Mouse (Mus musculus): Measurements from ENCODE around the gene Lrrc4. TPM values are rescaled to one million over a fixed set of nuclear protein-coding genes. Genes with fewer than 3 reads are reported as not detected.
A peak's percentile ranks its signal among the peaks of the same experiment; 100 is the strongest.

Gene Lrrc4
- polyA plus RNA-seq, 1 experiment from 2014 or later = 6.7 TPM

DNA sequence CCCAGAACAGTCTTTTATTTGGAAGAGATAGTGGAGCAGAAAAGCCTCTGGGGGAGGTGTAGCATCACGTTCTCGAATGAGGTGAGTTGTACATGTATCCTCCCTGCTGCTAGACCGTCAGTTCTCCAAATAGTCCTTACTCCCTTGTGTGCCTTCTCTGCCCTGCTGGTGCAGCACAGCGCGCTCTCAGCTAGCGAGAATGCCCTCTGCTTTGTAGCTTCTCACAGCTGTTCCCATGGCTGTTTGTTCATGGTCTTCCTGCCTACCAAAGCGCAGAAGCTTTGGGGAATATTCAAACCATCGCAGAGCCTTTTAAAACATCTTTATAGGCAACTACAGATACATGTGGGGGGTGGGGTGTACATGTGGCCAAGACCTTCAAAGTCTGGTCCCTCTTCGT is 17.3 kb upstream of the Lrrc4 start:
- H3K9me3 ChIP-seq (replicated peaks; ENCODE audit: control insufficient read depth, low read length, poor library complexity, severe bottlenecking) = no peaks in the 10 kb centered on the region
- no peaks in the 10 kb centered on the region for H3K36me3 ChIP-seq (ENCODE audit: control insufficient read depth, insufficient read depth, low read length)
- no peak overlapping the region for H3K4me3 ChIP-seq (ENCODE audit: low read depth, low read length)
- H3K27me3 ChIP-seq (ENCODE audit: control insufficient read depth, insufficient read depth, low read depth, low read length) = no peaks in the 10 kb centered on the region
- WGBS = 49% methylated on average over 9 of the region's 9 CpGs
- peaks cover 29% of the 10 kb centered on the region for H3K4me1 ChIP-seq (ENCODE audit: control insufficient read depth, insufficient read depth, low read length)
- ATAC-seq = no peak
- no peak overlapping the region for H3K4me2 ChIP-seq (ENCODE audit: low read length)
- H3K9ac ChIP-seq (ENCODE audit: low read depth, low read length) = no peak overlapping the region
- no peak overlapping the region; the same call in 1 of the 2 replicates for H3K27ac ChIP-seq (ENCODE audit: low read length)

DNA sequence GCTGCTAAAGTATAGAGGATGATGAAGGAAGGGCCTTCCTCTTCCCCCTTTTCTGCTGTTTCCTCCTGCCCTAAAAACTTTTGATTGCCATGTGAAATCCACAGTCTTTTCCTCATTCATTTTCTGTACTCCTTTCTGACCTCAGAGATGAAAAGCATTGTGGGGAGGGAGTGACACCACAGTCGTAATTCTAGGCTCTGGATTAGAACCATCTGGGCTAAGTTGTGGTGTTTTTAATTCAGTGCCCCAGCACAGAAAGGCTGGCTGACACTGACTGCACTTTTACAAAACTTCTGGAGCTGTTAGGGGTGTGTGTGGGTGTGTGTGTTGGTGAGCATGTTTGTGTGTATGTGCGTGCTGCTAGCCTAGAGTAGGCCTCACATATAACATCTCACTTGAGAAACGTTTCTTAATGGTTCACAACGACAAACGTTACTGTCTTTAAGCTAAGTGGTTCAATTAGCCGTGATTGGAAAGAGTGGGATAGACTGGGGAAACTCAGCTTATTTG is 16.8 kb upstream of the Lrrc4 start:
- Histone ChIP-seq H3K9ac (ENCODE audit: low read depth, low read length) (no peak overlapping the region), H3K4me1 (ENCODE audit: control insufficient read depth, insufficient read depth, low read length) (peaks cover 25% of the 10 kb centered on the region), H3K36me3 (ENCODE audit: control insufficient read depth, insufficient read depth, low read length) (no peaks in the 10 kb centered on the region), H3K9me3 (replicated peaks; ENCODE audit: control insufficient read depth, low read length, poor library complexity, severe bottlenecking) (no peaks in the 10 kb centered on the region), H3K4me2 (ENCODE audit: low read length) (no peak overlapping the region), H3K27ac (ENCODE audit: low read length) (no peak overlapping the region), H3K4me3 (ENCODE audit: low read depth, low read length) (no peak overlapping the region), H3K27me3 (ENCODE audit: control insufficient read depth, insufficient read depth, low read depth, low read length) (no peaks in the 10 kb centered on the region)
- ATAC-seq = no peak
- 79% methylated on average over 6 of the region's 6 CpGs for WGBS

DNA sequence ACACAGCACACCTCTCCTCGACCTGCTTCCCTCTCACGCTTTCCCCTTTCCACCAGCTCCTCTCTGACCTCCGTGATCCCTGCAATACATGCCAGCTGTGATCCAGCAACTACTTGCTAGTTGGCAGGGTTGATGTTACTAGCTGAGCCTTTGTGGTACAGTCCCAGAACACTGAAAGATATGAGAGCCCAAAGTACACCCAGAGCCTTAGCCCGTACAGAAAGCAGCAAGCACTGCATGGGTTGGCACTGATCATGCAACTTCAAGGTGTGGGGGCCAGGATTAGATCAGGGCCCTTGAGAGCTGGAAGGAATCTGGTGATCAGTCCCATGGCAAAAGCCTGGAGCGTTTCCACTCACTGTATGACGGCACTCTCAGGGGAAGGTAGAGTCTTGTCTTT is 16.1 kb upstream of the Lrrc4 start:
- Histone ChIP-seq H3K4me1 (ENCODE audit: control insufficient read depth, insufficient read depth, low read length) (peaks cover 21% of the 10 kb centered on the region), H3K27ac (ENCODE audit: low read length) (no peak overlapping the region)
- WGBS = 59% methylated on average over 6 of the region's 6 CpGs

DNA sequence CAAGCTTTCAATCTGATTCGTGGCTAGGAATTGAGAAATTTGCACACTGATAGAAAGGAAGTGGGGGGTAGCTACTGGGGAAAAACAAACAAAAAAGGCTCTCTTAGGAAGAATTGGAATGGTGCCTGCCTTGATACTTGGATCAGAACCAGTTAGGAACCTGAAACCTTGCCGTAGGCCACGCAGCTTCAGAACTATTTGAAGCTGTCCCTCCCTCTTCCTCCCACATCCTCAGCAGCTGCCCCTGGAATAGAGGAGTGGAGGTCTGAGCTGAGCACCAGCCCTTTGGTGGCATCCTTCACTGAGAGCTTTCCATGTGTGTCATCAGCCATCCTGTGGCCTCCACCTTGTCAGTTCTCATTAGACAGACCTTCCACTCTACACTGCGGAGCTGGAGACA is 14.1 kb upstream of the Lrrc4 start:
- H3K4me3 ChIP-seq (ENCODE audit: low read depth, low read length) = no peak overlapping the region
- no peaks in the 10 kb centered on the region for H3K9me3 ChIP-seq (replicated peaks; ENCODE audit: control insufficient read depth, low read length, poor library complexity, severe bottlenecking)
- H3K27me3 ChIP-seq (ENCODE audit: control insufficient read depth, insufficient read depth, low read depth, low read length) = no peaks in the 10 kb centered on the region
- 30% methylated on average over 4 of the region's 4 CpGs for WGBS
- no peaks in the 10 kb centered on the region for H3K36me3 ChIP-seq (ENCODE audit: control insufficient read depth, insufficient read depth, low read length)
- H3K9ac ChIP-seq (ENCODE audit: low read depth, low read length) = no peak overlapping the region
- no peak overlapping the region for H3K27ac ChIP-seq (ENCODE audit: low read length)
- no peak overlapping the region for H3K4me2 ChIP-seq (ENCODE audit: low read length)
- no peak for ATAC-seq
- H3K4me1 ChIP-seq (ENCODE audit: control insufficient read depth, insufficient read depth, low read length) = peaks cover 24% of the 10 kb centered on the region

More for the DNA sequence above, 16.1 kb upstream of the Lrrc4 start:
- H3K4me3 ChIP-seq (ENCODE audit: low read depth, low read length) = no peak overlapping the region
- no peaks in the 10 kb centered on the region for H3K27me3 ChIP-seq (ENCODE audit: control insufficient read depth, insufficient read depth, low read depth, low read length)
- ATAC-seq = no peak
- no peak overlapping the region for H3K4me2 ChIP-seq (ENCODE audit: low read length)
- H3K9ac ChIP-seq (ENCODE audit: low read depth, low read length) = no peak overlapping the region
- H3K9me3 ChIP-seq (replicated peaks; ENCODE audit: control insufficient read depth, low read length, poor library complexity, severe bottlenecking) = no peaks in the 10 kb centered on the region
- no peaks in the 10 kb centered on the region for H3K36me3 ChIP-seq (ENCODE audit: control insufficient read depth, insufficient read depth, low read length)

DNA sequence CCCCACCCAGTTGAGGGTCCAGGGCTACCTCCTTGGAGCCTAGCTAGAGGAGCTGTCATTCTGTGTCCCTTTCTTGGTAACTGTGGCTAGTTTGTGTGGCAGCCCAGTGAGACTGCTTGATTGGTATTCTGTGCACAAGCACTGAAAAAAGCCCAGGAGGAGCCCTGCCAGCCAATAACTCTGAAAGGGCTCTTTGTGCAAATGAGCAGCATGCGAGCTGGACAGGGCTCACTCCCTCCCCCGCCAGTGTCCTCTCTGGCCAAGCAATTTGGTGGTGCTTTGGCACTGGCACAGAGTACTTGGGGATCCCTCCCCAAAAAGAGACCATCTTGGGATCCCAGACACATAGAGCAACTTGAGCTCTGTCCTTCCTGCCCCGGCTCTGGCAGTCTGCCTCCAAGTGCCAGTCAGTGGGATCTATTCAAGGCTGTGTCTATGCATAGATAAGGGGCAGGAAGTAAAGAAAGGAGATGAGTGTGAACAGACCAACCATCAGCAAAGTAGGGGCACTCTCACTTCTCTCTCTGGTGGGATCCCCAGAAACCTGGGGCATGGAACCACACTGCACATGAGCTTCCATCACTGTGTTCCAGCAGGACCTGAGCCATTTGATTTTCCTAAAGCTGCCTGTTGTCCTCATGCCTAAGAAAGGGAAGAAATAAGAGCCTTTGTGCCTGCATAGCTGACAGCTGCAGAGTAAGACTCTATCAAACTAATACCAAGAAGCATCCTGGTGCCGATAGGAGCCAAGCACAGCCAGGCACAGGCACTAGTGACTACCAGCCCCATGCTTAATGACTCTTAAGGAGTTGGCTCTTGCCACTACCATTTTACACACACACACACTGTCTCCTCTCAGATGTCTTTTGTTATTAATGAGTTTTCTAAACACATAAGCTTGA is 11.1 kb upstream of the Lrrc4 start:
- H3K36me3 ChIP-seq (ENCODE audit: control insufficient read depth, insufficient read depth, low read length) = no peaks in the 10 kb centered on the region
- H3K9me3 ChIP-seq (replicated peaks; ENCODE audit: control insufficient read depth, low read length, poor library complexity, severe bottlenecking) = no peaks in the 10 kb centered on the region
- no peak overlapping the region for H3K9ac ChIP-seq (ENCODE audit: low read depth, low read length)
- peak; percentile 91 for ATAC-seq
- H3K27me3 ChIP-seq (ENCODE audit: control insufficient read depth, insufficient read depth, low read depth, low read length) = no peaks in the 10 kb centered on the region
- no peak overlapping the region for H3K4me3 ChIP-seq (ENCODE audit: low read depth, low read length)
- peaks cover 11% of the 10 kb centered on the region; the same call in 1 of the 2 replicates for H3K4me1 ChIP-seq (ENCODE audit: control insufficient read depth, insufficient read depth, low read length)
- peak overlapping the region; percentile 23 for H3K27ac ChIP-seq (ENCODE audit: low read length)
- WGBS = 29% methylated on average over 4 of the region's 4 CpGs
- H3K4me2 ChIP-seq (ENCODE audit: low read length) = no peak overlapping the region

DNA sequence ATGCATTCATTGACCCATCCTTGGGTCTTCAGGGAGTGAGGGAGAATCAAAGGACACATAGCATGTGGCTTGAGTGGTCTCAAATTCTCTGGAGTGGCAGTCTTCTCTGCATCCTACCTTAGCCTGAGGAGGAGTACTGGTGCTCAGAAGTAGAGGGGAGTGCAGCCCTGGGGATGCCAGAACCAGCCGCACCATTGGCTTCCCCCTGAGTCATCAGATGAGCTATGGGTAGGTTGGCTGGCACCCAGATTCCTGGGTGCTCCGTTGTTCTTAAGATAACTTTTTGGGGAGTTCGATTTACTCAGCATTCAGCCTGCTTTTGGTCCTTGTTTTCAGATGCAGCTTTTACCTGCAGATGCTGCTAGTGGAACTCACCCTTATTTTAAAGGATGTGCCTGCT is 10.0 kb upstream of the Lrrc4 start:
- Histone ChIP-seq H3K4me1 (ENCODE audit: control insufficient read depth, insufficient read depth, low read length) (peaks cover 11% of the 10 kb centered on the region; the same call in 1 of the 2 replicates), H3K9ac (ENCODE audit: low read depth, low read length) (no peak overlapping the region), H3K36me3 (ENCODE audit: control insufficient read depth, insufficient read depth, low read length) (no peaks in the 10 kb centered on the region), H3K9me3 (replicated peaks; ENCODE audit: control insufficient read depth, low read length, poor library complexity, severe bottlenecking) (no peaks in the 10 kb centered on the region), H3K4me2 (ENCODE audit: low read length) (no peak overlapping the region), H3K27me3 (ENCODE audit: control insufficient read depth, insufficient read depth, low read depth, low read length) (no peaks in the 10 kb centered on the region), H3K27ac (ENCODE audit: low read length) (no peak overlapping the region), H3K4me3 (ENCODE audit: low read depth, low read length) (no peak overlapping the region)
- ATAC-seq = no peak
- WGBS = 77% methylated on average over 3 of the region's 3 CpGs

GRCm38 (mm10) chr6:28836600-28836999 is 5.1 kb upstream of the Lrrc4 start:
- no peak overlapping the region for H3K4me2 ChIP-seq (ENCODE audit: low read length)
- H3K36me3 ChIP-seq (ENCODE audit: control insufficient read depth, insufficient read depth, low read length) = no peaks in the 10 kb centered on the region
- no peak overlapping the region for H3K4me3 ChIP-seq (ENCODE audit: low read depth, low read length)
- H3K9ac ChIP-seq (ENCODE audit: low read depth, low read length) = no peak overlapping the region
- no peak overlapping the region for H3K27ac ChIP-seq (ENCODE audit: low read length)
- peaks cover 7% of the 10 kb centered on the region for H3K4me1 ChIP-seq (ENCODE audit: control insufficient read depth, insufficient read depth, low read length)
- H3K27me3 ChIP-seq (ENCODE audit: control insufficient read depth, insufficient read depth, low read depth, low read length) = no peaks in the 10 kb centered on the region
- no peaks in the 10 kb centered on the region for H3K9me3 ChIP-seq (replicated peaks; ENCODE audit: control insufficient read depth, low read length, poor library complexity, severe bottlenecking)
- no peak for ATAC-seq

- H3K4me3 ChIP-seq (ENCODE audit: low read depth, low read length) = peak overlapping the region; percentile 88
- ATAC-seq = no peak
- H3K9me3 ChIP-seq (replicated peaks; ENCODE audit: control insufficient read depth, low read length, poor library complexity, severe bottlenecking) = no peaks in the 10 kb centered on the region
- no peaks in the 10 kb centered on the region for H3K27me3 ChIP-seq (ENCODE audit: control insufficient read depth, insufficient read depth, low read depth, low read length)
- H3K4me2 ChIP-seq (ENCODE audit: low read length) = peak overlapping the region; percentile 92
- peak overlapping the region; percentile 96 for H3K27ac ChIP-seq (ENCODE audit: low read length)
- H3K9ac ChIP-seq (ENCODE audit: low read depth, low read length) = peak overlapping the region; percentile 97
- peaks cover 26% of the 10 kb centered on the region for H3K4me1 ChIP-seq (ENCODE audit: control insufficient read depth, insufficient read depth, low read length)
- WGBS = 39% methylated on average over 2 of the region's 2 CpGs
- no peaks in the 10 kb centered on the region for H3K36me3 ChIP-seq (ENCODE audit: control insufficient read depth, insufficient read depth, low read length)
Observed at GRCm38 (mm10) chr6:28834046-28834445, 2.5 kb upstream of the Lrrc4 start.

DNA sequence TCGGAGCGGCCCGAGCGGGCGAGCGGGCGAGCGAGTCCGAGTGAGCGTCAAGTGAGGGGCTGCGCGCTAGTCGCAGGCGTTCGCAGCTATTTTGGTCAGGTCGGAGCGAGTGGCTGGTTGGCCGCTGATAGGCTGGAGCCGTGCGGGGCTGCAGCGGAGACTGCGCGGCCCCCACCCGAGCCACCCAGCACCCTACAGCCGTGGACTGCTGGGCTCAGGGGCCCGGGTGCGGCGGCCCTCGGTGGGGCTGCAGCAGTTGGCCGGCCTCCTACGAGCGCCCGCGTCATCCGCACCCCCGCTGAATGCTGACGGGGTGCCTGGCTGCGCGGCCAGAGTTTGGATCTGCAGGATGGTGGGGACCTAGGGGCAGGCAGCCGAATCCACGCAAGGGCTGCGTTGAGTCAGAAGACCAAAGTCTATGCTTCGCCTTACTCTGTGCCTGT is 1.9 kb upstream of the Lrrc4 start:
- H3K36me3 ChIP-seq (ENCODE audit: control insufficient read depth, insufficient read depth, low read length) = no peaks in the 10 kb centered on the region
- H3K4me3 ChIP-seq (ENCODE audit: low read depth, low read length) = peak overlapping the region; percentile 88
- H3K27ac ChIP-seq (ENCODE audit: low read length) = peak overlapping the region; percentile 96
- ATAC-seq = peak; percentile 78
- H3K27me3 ChIP-seq (ENCODE audit: control insufficient read depth, insufficient read depth, low read depth, low read length) = no peaks in the 10 kb centered on the region
- H3K4me2 ChIP-seq (ENCODE audit: low read length) = peak overlapping the region; percentile 92
- H3K9ac ChIP-seq (ENCODE audit: low read depth, low read length) = peak overlapping the region; percentile 97
- no peaks in the 10 kb centered on the region for H3K9me3 ChIP-seq (replicated peaks; ENCODE audit: control insufficient read depth, low read length, poor library complexity, severe bottlenecking)
- peaks cover 31% of the 10 kb centered on the region for H3K4me1 ChIP-seq (ENCODE audit: control insufficient read depth, insufficient read depth, low read length)
- under 1% methylated on average over 40 of the region's 43 CpGs for WGBS

Measured in midbrain, embryonic 16.5 days (tissue).